Mouse (Mus musculus) CH12F3 (cell line): ENCODE results near the gene AY761184.
"Not testable (repeated sequence)": the region's sequence is repeated elsewhere in the genome, so short reads cannot be mapped to it uniquely, and the experiment has no call there.

Experiments
- in situ Hi-C: fragments of 300-500 bp; cut with MboI; formaldehyde crosslinking; loops from 2 replicates; pipeline ENCODE4 v1.14.3; 2020; ENCODE audit warnings: low sequenced_read_pairs

Gene AY761184

DNA sequence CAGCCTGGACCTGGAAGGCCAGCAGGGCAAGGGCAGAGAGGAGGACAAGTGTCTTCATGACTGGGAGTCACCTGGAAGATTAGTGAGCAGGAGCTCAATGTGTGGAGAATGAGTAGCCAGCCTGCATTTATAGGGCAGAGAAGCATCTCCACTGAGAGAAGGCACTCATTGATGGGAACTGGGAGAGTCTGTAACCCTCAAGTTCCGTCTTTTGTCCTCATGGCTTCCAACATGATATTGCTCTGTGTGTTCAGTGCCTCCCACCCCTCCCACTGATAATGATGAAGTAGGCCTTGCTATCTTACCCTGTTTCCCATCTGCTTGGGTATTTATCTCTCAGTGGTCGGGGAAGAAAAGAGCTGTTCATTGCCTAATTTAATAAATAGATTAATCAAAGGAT is at the start of gene AY761184:
AY761184 (minus strand) TSS at position 101 of the 400 bp plus-strand sequence.
- in situ Hi-C loops: not testable (repeated sequence)

DNA sequence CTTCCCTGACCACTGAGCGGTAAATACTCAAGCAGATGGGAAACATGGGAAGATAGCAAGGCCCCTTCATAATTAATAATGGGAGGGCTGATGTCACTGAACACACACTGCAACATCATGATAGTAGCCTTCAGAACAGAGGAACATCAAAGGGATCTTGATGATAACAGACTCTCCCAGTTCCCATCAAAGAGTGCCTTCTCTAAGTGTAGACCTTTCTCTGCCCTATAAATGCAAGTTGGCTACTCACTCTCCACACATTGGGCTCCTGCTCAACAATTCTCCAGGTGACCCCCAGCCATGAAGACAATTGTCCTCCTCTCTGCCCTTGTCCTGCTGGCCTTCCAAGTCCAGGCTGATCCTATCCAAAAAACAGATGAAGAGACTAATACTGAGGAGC is 37.9 kb downstream of the AY761184 start, which contains the start of gene Defa34:
Defa34 (plus strand) TSS at position 301 of the 400 bp plus-strand sequence.
- in situ Hi-C loops: not testable (repeated sequence)

DNA sequence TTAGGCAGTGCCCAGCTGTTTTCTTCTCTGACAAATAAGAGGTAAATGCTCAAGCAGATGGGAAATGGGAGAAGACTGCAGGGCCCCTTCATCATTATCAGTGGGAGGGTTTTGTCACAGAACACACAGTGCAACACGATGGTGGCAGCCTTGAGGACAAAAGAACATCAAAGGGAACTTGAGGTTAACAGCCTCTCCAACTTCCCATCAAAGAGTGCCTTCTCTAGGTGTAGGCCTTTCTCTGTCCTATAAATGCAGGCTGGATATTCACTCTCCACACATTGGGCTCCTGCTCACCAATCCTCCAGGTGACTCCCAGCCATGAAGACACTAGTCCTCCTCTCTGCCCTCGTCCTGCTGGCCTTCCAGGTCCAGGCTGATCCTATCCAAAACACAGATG is 48.0 kb downstream of the AY761184 start, which contains the start of gene Defa17:
Defa17 (plus strand) TSS at position 301 of the 400 bp plus-strand sequence.
- in situ Hi-C loops: not testable (repeated sequence)
